Mouse (Mus musculus) olfactory bulb, adult 2 months (tissue): ENCODE data around the gene Coro1a. TPM values are rescaled to one million over a fixed set of nuclear protein-coding genes. Genes with fewer than 3 reads are reported as not detected.
"Not testable (repeated sequence)": the region's sequence is repeated elsewhere in the genome, so short reads cannot be mapped to it uniquely, and the experiment has no call there.

Experiments
- H3K27ac ChIP-seq: fragments of 200-500 bp; 2 replicates; pipeline ENCODE4 v1.5.1; 2012; ENCODE audit warnings: low read depth, low read length; ENCODE audit not compliant: insufficient read depth
- H3K4me1 ChIP-seq: fragments of 200-500 bp; 2 replicates; pipeline ENCODE4 v1.6.1; 2012; ENCODE audit warnings: low read length; ENCODE audit not compliant: control insufficient read depth, insufficient read depth
- H3K4me3 ChIP-seq: fragments of 200-500 bp; 2 replicates; pipeline ENCODE4 v1.5.1; 2012; ENCODE audit warnings: mild to moderate bottlenecking, low read depth, low read length, moderate library complexity; ENCODE audit not compliant: insufficient read depth
- CTCF ChIP-seq: fragments of 200-500 bp; IDR thresholded peaks from 2 replicates; pipeline ENCODE4 v1.5.1; 2012; ENCODE audit warnings: low read depth, mild to moderate bottlenecking, low read length, moderate library complexity; ENCODE audit not compliant: insufficient read depth
- POLR2A ChIP-seq: fragments of 200-500 bp; IDR thresholded peaks from 2 replicates; pipeline ENCODE4 v1.6.1; 2012; ENCODE audit warnings: mild to moderate bottlenecking, low read depth, low read length, moderate library complexity; ENCODE audit not compliant: insufficient read depth
- WGBS: fragments of 180-500 bp; shearing (Covaris S2); methylation state at CpG from one replicate; pipeline ENCODE4 v1.1.7; 2018; 5-methylcytosine and 5-hydroxymethylcytosine counted together
- polyA plus RNA-seq: library from polyadenylated mRNA; stranded (reverse); fragments of >200 nt; gene quantifications from 2 replicates; pipeline ENCODE4 v1.2.4, GENCODE M21; 2012; ENCODE audit warnings: low replicate concordance; ENCODE audit not compliant: missing spikeins, insufficient read depth, insufficient read length

Gene Coro1a
- polyA plus RNA-seq, 1 experiment = 309 TPM

GRCm38 (mm10) chr7:126740977-126741376, 33.4 kb upstream of the Coro1a start:
- Histone ChIP-seq H3K27ac (no peak overlapping the region), H3K4me1 (peaks cover 4% of the 10 kb centered on the region; the same call in 1 of the 2 replicates), H3K4me3 (no peak overlapping the region)
- WGBS = 68% methylated on average over 5 of the region's 5 CpGs
- no peak for TF ChIP-seq CTCF
- TF ChIP-seq POLR2A = no peak

- WGBS = 59% methylated on average over 13 of the region's 13 CpGs
- Histone ChIP-seq H3K4me1 (peaks cover 3% of the 10 kb centered on the region; the same call in 1 of the 2 replicates), H3K27ac (no peak overlapping the region), H3K4me3 (no peak overlapping the region)
- TF ChIP-seq POLR2A (no peak), CTCF (no peak)
Measured at GRCm38 (mm10) chr7:126740132-126740735, 32.6 kb upstream of the Coro1a start.

- H3K4me1 ChIP-seq = peaks cover 3% of the 10 kb centered on the region; the same call in 1 of the 2 replicates
- no peak overlapping the region for H3K27ac ChIP-seq
- 82% methylated on average over 17 of the region's 17 CpGs for WGBS
- TF ChIP-seq CTCF (no peak), POLR2A (no peak)
- no peak overlapping the region for H3K4me3 ChIP-seq
Measured at GRCm38 (mm10) chr7:126739551-126739950, 32.0 kb upstream of the Coro1a start.

GRCm38 (mm10) chr7:126736122-126736521, 28.5 kb upstream of the Coro1a start:
- WGBS = 81% methylated on average over 8 of the region's 8 CpGs
- no peak overlapping the region for H3K27ac ChIP-seq
- TF ChIP-seq POLR2A (no peak), CTCF (no peak)

GRCm38 (mm10) chr7:126730256-126730789, 22.7 kb upstream of the Coro1a start:
- WGBS = 89% methylated on average over 4 of the region's 4 CpGs
- not testable (repeated sequence) for H3K4me3 ChIP-seq, H3K27ac ChIP-seq, H3K4me1 ChIP-seq

More at GRCm38 (mm10) chr7:126736122-126736521, 28.5 kb upstream of the Coro1a start:
- Histone ChIP-seq H3K4me1 (peaks cover 3% of the 10 kb centered on the region; the same call in 1 of the 2 replicates), H3K4me3 (no peak overlapping the region)

- no peak for TF ChIP-seq CTCF
- TF ChIP-seq POLR2A = no peak
- Histone ChIP-seq H3K4me3 (no peak overlapping the region), H3K27ac (no peak overlapping the region), H3K4me1 (no peaks in the 10 kb centered on the region)
- 85% methylated on average over 5 of the region's 5 CpGs for WGBS
Measured at GRCm38 (mm10) chr7:126725667-126726066, 18.1 kb upstream of the Coro1a start.

GRCm38 (mm10) chr7:126725077-126725476, 17.5 kb upstream of the Coro1a start:
- TF ChIP-seq POLR2A = no peak
- no peak for TF ChIP-seq CTCF
- H3K27ac ChIP-seq = no peak overlapping the region
- H3K4me1 ChIP-seq = no peaks in the 10 kb centered on the region
- H3K4me3 ChIP-seq = no peak overlapping the region
- WGBS = 79% methylated on average over 3 of the region's 3 CpGs

GRCm38 (mm10) chr7:126721635-126722034, 14.0 kb upstream of the Coro1a start:
- no peak overlapping the region for H3K27ac ChIP-seq
- no peak overlapping the region for H3K4me3 ChIP-seq
- WGBS = 90% methylated on average over 13 of the region's 13 CpGs
- TF ChIP-seq CTCF (no peak), POLR2A (no peak)
- no peaks in the 10 kb centered on the region for H3K4me1 ChIP-seq

GRCm38 (mm10) chr7:126718787-126719337, 11.3 kb upstream of the Coro1a start:
- Histone ChIP-seq H3K27ac (no peak overlapping the region), H3K4me3 (no peak overlapping the region), H3K4me1 (no peaks in the 10 kb centered on the region)
- TF ChIP-seq POLR2A (no peak), CTCF (no peak)
- WGBS = 91% methylated on average over 5 of the region's 5 CpGs
